Mouse (Mus musculus): ENCODE data around the gene Dlx5.

Dlx5 gene

GRCm38 (mm10) chr6:6864441-6865440 is 17.1 kb downstream of the Dlx5 start:
- ChIA-PET POLR2A (interaction anchor here (0.6 to 1.8 kb wide), 13 partner anchors 8 to 287 kb away, joined by 3 to 8 read pairs (median 3); partner anchors contain the start of genes Dlx5 (in 1 of the 4), Sdhaf3 (in 1 of the 4) and Sem1 (in 1 of the 4)), CTCF (interaction anchor here in 1 of 4 experiments (0.8 to 1.2 kb wide), 2 partner anchors 9 to 20 kb away, joined by 3 read pairs; no protein-coding TSS in a partner anchor)

- ChIA-PET POLR2A (interaction anchor here (0.7 to 1.4 kb wide), 8 partner anchors 9 to 286 kb away, joined by 3 to 8 read pairs (median 4); partner anchors contain the start of genes Sdhaf3 (in 1 of the 4) and Sem1 (in 1 of the 4)), CTCF (interaction anchor here in 2 of 4 experiments (0.5 to 0.8 kb wide), 2 partner anchors 10 to 1224 kb away, joined by 3 to 4 read pairs; no protein-coding TSS in a partner anchor)
Measured at GRCm38 (mm10) chr6:6863955-6864354, 17.9 kb downstream of the Dlx5 start.

- POLR2A ChIA-PET: interaction anchor here in 3 of 4 experiments (0.6 to 1.5 kb wide), 9 partner anchors 8 to 286 kb away, joined by 3 to 8 read pairs (median 3); partner anchors contain the start of gene Sem1 (in 2 of the 3)
- CTCF ChIA-PET: interaction anchor here in 2 of 4 experiments (0.5 to 0.9 kb wide), 2 partner anchors 11 to 1224 kb away, joined by 4 read pairs; no protein-coding TSS in a partner anchor
Measured at GRCm38 (mm10) chr6:6863160-6863870, 18.6 kb downstream of the Dlx5 start, which contains the start of gene Dlx6. Gene Dlx6, plus strand, starts transcription at chr6:6863334.

- CTCF ChIA-PET: interaction anchor here in 2 of 4 experiments (0.6 to 0.9 kb wide), 3 partner anchors 12 to 19 kb away, joined by 3 to 9 read pairs (median 4); partner anchors contain the start of gene Dlx5 (in 2 of the 2)
- POLR2A ChIA-PET: interaction anchor here (0.6 to 1.5 kb wide), 11 partner anchors 8 to 1074 kb away, joined by 3 to 6 read pairs (median 4); partner anchors contain the start of genes Dlx5 (in 1 of the 4) and Sem1 (in 1 of the 4)
Measured at GRCm38 (mm10) chr6:6862611-6863010, 19.3 kb downstream of the Dlx5 start.

GRCm38 (mm10) chr6:6861798-6862428 is 20.0 kb downstream of the Dlx5 start:
- POLR2A ChIA-PET: interaction anchor here in 3 of 4 experiments (0.6 to 1.5 kb wide), 7 partner anchors 9 to 324 kb away, joined by 3 to 5 read pairs (median 3); partner anchors contain the start of genes Dlx5 (in 1 of the 3) and Sem1 (in 1 of the 3)
- CTCF ChIA-PET: interaction anchor here in 2 of 4 experiments (0.6 to 0.9 kb wide), 3 partner anchors 13 to 20 kb away, joined by 3 to 9 read pairs (median 4); partner anchors contain the start of gene Dlx5 (in 2 of the 2)

GRCm38 (mm10) chr6:6861086-6861797 is 20.6 kb downstream of the Dlx5 start:
- CTCF ChIA-PET: interaction anchor here in 2 of 4 experiments (0.6 to 1.0 kb wide), 2 partner anchors 323 to 724 kb away, joined by 3 to 4 read pairs; no protein-coding TSS in a partner anchor
- POLR2A ChIA-PET: interaction anchor here in 2 of 4 experiments (0.5 to 0.8 kb wide), 4 partner anchors 9 to 323 kb away, joined by 3 to 4 read pairs (median 3); no protein-coding TSS in a partner anchor

- POLR2A ChIA-PET: interaction anchor here in 3 of 4 experiments (0.5 to 0.7 kb wide), 5 partner anchors 10 to 1227 kb away, joined by 3 to 5 read pairs (median 3); no protein-coding TSS in a partner anchor
- CTCF ChIA-PET: interaction anchor here in 2 of 4 experiments (0.6 to 1.0 kb wide), 2 partner anchors 322 to 723 kb away, joined by 3 to 4 read pairs; no protein-coding TSS in a partner anchor
Measured at GRCm38 (mm10) chr6:6860411-6861085, 21.3 kb downstream of the Dlx5 start.

GRCm38 (mm10) chr6:6859950-6860410 is 21.9 kb downstream of the Dlx5 start:
- ChIA-PET POLR2A (interaction anchor here in 2 of 4 experiments (0.5 to 0.7 kb wide), 6 partner anchors 11 to 1288 kb away, joined by 3 to 5 read pairs (median 3); no protein-coding TSS in a partner anchor), CTCF (interaction anchor here in 1 of 4 experiments (0.6 kb wide), 1 partner anchor 723 kb away, joined by 6 read pairs; no protein-coding TSS in a partner anchor)

- ChIA-PET CTCF (interaction anchor here in 1 of 4 experiments (0.6 kb wide), 1 partner anchor 723 kb away, joined by 6 read pairs; no protein-coding TSS in a partner anchor), POLR2A (interaction anchor here in 2 of 4 experiments (0.5 to 1.3 kb wide), 8 partner anchors 10 to 1288 kb away, joined by 3 to 5 read pairs (median 3); no protein-coding TSS in a partner anchor)
Measured at GRCm38 (mm10) chr6:6859111-6859949, 22.6 kb downstream of the Dlx5 start.

- CTCF ChIA-PET: interaction anchor here in 1 of 4 experiments (0.5 kb wide), 1 partner anchor 203 kb away, joined by 5 read pairs; no protein-coding TSS in a partner anchor
- POLR2A ChIA-PET: interaction anchor here in 2 of 4 experiments (0.6 to 1.3 kb wide), 4 partner anchors 17 to 281 kb away, joined by 3 to 4 read pairs (median 3); no protein-coding TSS in a partner anchor
Measured at GRCm38 (mm10) chr6:6858571-6858970, 23.3 kb downstream of the Dlx5 start.

GRCm38 (mm10) chr6:6857766-6858165 is 24.1 kb downstream of the Dlx5 start:
- ChIA-PET POLR2A (interaction anchor here in 1 of 4 experiments (1.2 to 1.3 kb wide), 2 partner anchors 18 to 280 kb away, joined by 3 to 4 read pairs; no protein-coding TSS in a partner anchor), CTCF (no interaction called here)

- ChIA-PET CTCF (interaction anchor here in 1 of 4 experiments (1.0 kb wide), 1 partner anchor 13 kb away, joined by 3 read pairs; no protein-coding TSS in a partner anchor), POLR2A (interaction anchor here in 1 of 4 experiments (0.6 kb wide), 1 partner anchor 639 kb away, joined by 3 read pairs; no protein-coding TSS in a partner anchor)
Measured at GRCm38 (mm10) chr6:6856881-6857280, 25.0 kb downstream of the Dlx5 start.

GRCm38 (mm10) chr6:6856316-6856715 is 25.6 kb downstream of the Dlx5 start:
- POLR2A ChIA-PET: interaction anchor here in 1 of 4 experiments (0.6 to 1.4 kb wide), 2 partner anchors 14 to 639 kb away, joined by 3 read pairs; no protein-coding TSS in a partner anchor
- CTCF ChIA-PET: interaction anchor here in 2 of 4 experiments (0.6 to 1.0 kb wide), 2 partner anchors 14 to 39 kb away, joined by 3 to 4 read pairs; no protein-coding TSS in a partner anchor

GRCm38 (mm10) chr6:6855746-6856185 is 26.1 kb downstream of the Dlx5 start:
- ChIA-PET CTCF (interaction anchor here in 1 of 4 experiments (0.6 kb wide), 1 partner anchor 39 kb away, joined by 4 read pairs; no protein-coding TSS in a partner anchor), POLR2A (interaction anchor here in 2 of 4 experiments (0.6 to 1.4 kb wide), 2 partner anchors 14 to 113 kb away, joined by 3 read pairs; no protein-coding TSS in a partner anchor)
